Mouse (Mus musculus) lung, postnatal 0 days (tissue): ENCODE measurements around the gene Olfr695.

Source experiments
- CTCF ChIP-seq: IDR thresholded peaks from 2 replicates; pipeline ENCODE4 v1.5.1; 2016; ENCODE audit warnings: antibody characterized with exemption, mild to moderate bottlenecking
- EP300 ChIP-seq: IDR thresholded peaks from 2 replicates; pipeline ENCODE4 v1.6.1; 2016; ENCODE audit warnings: antibody characterized with exemption, mild to moderate bottlenecking, control low read depth

GRCm38 (mm10) chr7:106680484-106680883 is 35.7 kb downstream of the Olfr695 start, which contains the start of gene Olfr693:
- TF ChIP-seq CTCF = no peak
- no peak for TF ChIP-seq EP300
